Mouse (Mus musculus) ES-E14 (cell line): ENCODE measurements at regions not wholly inside any gene's neighbourhood (a gene's known extent, or its start where the extent isn't known, plus 50 kb on each side); places are given as distances from the start of the nearest gene placed in this dataset.

ENCODE experiments used
- CHD2 ChIP-seq: IDR thresholded peaks from 2 replicates; pipeline ENCODE4 v1.6.1; 2014; ENCODE audit warnings: mild to moderate bottlenecking, low read depth, low read length, inconsistent platforms
- HCFC1 ChIP-seq: IDR thresholded peaks from 2 replicates; pipeline ENCODE4 v1.6.1; 2012; ENCODE audit warnings: low read length, inconsistent platforms, borderline replicate concordance; ENCODE audit not compliant: insufficient read depth
- ZC3H11A ChIP-seq: IDR thresholded peaks from 2 replicates; pipeline ENCODE4 v1.6.1; 2012; ENCODE audit warnings: low read depth, mild to moderate bottlenecking, inconsistent platforms, low read length, borderline replicate concordance

- TF ChIP-seq HCFC1 (no peak), ZC3H11A (no peak), CHD2 (no peak)
These were observed 509.9 kb upstream of the Mki67 start for GRCm38 (mm10) chr7:136226031-136226430.
